Mouse (Mus musculus) G1E (cell line): ENCODE results near the gene Nop10.

Experiments used
- CTCF ChIP-seq: IDR thresholded peaks from 2 replicates; pipeline ENCODE4 v1.5.1; 2012; ENCODE audit warnings: low read depth, low read length, inconsistent platforms, mixed read lengths
- TAL1 ChIP-seq: conservative IDR thresholded peaks from 2 replicates; pipeline ENCODE4 v1.6.1; 2012; ENCODE audit warnings: low read depth, low read length, inconsistent platforms, mixed read lengths

DNA sequence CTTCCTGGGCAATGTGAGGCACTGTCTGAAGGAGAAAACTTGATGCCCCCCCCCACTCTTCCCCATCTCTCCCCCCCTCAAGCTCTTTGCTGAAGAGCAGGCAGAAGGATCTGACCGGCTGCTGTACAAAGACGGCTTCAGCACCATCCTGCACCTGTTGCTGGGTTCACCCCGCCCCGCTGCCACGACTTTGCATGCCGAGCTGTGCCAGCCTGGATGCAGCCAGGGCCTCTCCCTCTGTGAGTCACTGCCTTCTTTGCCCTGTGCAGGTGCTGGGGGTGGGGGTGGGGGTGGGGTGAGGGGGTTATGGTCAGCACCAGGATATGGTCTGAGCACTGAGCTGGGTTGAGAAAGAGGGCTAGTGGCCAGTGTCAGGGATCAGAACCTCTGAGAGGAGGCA lies 15.5 kb upstream of the Nop10 start:
- TF ChIP-seq CTCF, result no peak
- no peak for TF ChIP-seq TAL1
